Mouse (Mus musculus) neural tube, embryonic 14.5 days (tissue): ENCODE measurements at regions not wholly inside any gene's neighbourhood (a gene's known extent, or its start where the extent isn't known, plus 50 kb on each side); places are given as distances from the start of the nearest gene placed in this dataset.

ENCODE experiments used
- ATAC-seq: fragments of 200-750 bp; cut with Nextera tagmentation; 2 replicates; pipeline ENCODE4 v1.8.0; 2017; ENCODE audit warnings: low read depth, mild to moderate bottlenecking, moderate TSS enrichment, moderate library complexity
- H3K27ac ChIP-seq: fragments of 300-500 bp; sonication (generic); 2 replicates; pipeline ENCODE4 v1.5.1; 2014; ENCODE audit warnings: low read depth, mild to moderate bottlenecking, control low read depth, low read length, moderate library complexity, mixed read lengths
- H3K27me3 ChIP-seq: fragments of 300-500 bp; sonication (generic); 2 replicates; pipeline ENCODE4 v1.6.1; 2014; ENCODE audit warnings: low read length; ENCODE audit not compliant: control insufficient read depth, insufficient read depth
- H3K36me3 ChIP-seq: fragments of 300-500 bp; sonication (generic); 2 replicates; pipeline ENCODE4 v1.6.1; 2014; ENCODE audit warnings: low read length, mixed read lengths; ENCODE audit not compliant: control insufficient read depth, insufficient read depth
- H3K4me1 ChIP-seq: fragments of 300-500 bp; sonication (generic); 2 replicates; pipeline ENCODE4 v1.6.1; 2014; ENCODE audit warnings: low read length; ENCODE audit not compliant: control insufficient read depth, insufficient read depth
- H3K4me2 ChIP-seq: fragments of 300-500 bp; sonication (generic); 2 replicates; pipeline ENCODE4 v1.6.1; 2014; ENCODE audit warnings: mild to moderate bottlenecking, low read depth, low read length, control low read depth
- H3K4me3 ChIP-seq: fragments of 300-500 bp; sonication (generic); 2 replicates; pipeline ENCODE4 v1.5.1; 2014; ENCODE audit warnings: low read depth, low read length, control low read depth, mixed read lengths
- H3K9ac ChIP-seq: fragments of 300-500 bp; sonication (generic); replicated peaks from 2 replicates; pipeline ENCODE4 v1.6.1; 2014; ENCODE audit warnings: low read depth, mild to moderate bottlenecking, control low read depth, low read length, mixed read lengths
- H3K9me3 ChIP-seq: fragments of 300-500 bp; sonication (generic); 2 replicates; pipeline ENCODE4 v1.6.1; 2016; ENCODE audit warnings: low read length; ENCODE audit not compliant: control insufficient read depth
- WGBS: fragments of 180-500 bp; shearing (Covaris S2); extraction: QIAGEN DNeasy Blood & Tissue Kit; methylation state at CpG from one replicate; pipeline ENCODE4 v1.1.7; 2014; 5-methylcytosine and 5-hydroxymethylcytosine counted together

DNA sequence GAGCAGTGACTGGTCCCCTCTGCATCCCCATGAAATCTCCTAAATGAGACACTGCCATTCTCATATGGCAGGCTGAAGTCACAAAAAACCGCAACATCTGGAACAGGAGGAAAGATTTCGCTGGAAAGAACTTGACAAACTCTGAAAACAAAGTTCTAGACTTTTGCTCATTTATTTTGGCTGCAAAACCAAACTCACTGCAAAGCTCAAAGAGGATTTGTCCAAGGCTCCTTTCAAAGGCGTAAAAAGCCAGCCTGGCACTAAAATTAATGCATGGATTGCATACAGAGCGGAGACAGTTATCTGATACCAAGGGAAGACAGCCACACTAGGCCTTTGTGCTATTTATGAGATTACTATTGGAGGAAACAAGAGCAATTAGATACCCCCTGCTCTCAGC lies 90.3 kb upstream of the Meis1 start:
- H3K4me3 ChIP-seq: no peak overlapping the region
- no peaks in the 10 kb centered on the region for H3K27me3 ChIP-seq
- H3K9me3 ChIP-seq: no peaks in the 10 kb centered on the region
- H3K36me3 ChIP-seq: no peaks in the 10 kb centered on the region
- H3K27ac ChIP-seq: no peak overlapping the region
- ATAC-seq: no peak
- 65% methylated on average over 4 of the region's 4 CpGs for whole genome bisulfite sequencing
- H3K9ac ChIP-seq: no peak overlapping the region
- no peak overlapping the region for H3K4me2 ChIP-seq
- no peaks in the 10 kb centered on the region for H3K4me1 ChIP-seq

DNA sequence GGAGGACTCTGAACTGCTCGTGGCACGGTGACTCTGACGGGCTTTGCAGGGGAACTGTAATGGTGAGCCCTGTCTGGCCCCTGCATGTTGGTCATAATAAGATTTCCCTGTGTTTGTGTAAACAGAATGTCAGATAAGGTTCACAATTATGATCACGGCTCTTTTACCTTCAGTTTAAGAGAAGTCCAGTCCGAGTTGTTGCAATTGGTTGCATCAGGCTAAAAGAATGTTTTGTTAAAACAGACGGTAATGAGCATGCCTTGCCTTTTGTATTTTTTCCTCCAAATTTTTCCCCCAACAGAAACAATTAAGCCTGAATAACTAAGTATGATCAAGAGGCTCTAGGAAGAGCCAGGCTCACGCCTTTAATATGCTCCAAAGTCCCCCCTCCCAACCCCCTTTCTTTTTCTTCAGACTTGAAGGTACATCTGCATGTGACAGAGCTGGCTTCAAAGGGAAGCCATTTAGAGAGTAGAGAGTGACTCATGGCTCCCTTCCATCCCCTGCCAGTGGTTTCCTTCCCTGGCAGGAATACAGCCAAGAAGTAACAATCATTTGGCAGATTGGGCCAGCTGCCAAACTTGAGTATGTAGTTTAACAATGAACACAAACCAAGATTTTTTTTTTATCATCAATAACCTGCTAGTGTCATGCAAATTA lies 93.3 kb upstream of the Meis1 start:
- WGBS: 55% methylated on average over 7 of the region's 7 CpGs
- H3K27ac ChIP-seq: no peak overlapping the region
- H3K4me3 ChIP-seq: no peak overlapping the region
- H3K27me3 ChIP-seq: no peaks in the 10 kb centered on the region
- no peaks in the 10 kb centered on the region for H3K36me3 ChIP-seq
- H3K4me2 ChIP-seq: no peak overlapping the region
- no peaks in the 10 kb centered on the region for H3K9me3 ChIP-seq
- H3K4me1 ChIP-seq: no peaks in the 10 kb centered on the region
- H3K9ac ChIP-seq: no peak overlapping the region
- no peak; the same call in 1 of the 2 replicates for ATAC-seq

DNA sequence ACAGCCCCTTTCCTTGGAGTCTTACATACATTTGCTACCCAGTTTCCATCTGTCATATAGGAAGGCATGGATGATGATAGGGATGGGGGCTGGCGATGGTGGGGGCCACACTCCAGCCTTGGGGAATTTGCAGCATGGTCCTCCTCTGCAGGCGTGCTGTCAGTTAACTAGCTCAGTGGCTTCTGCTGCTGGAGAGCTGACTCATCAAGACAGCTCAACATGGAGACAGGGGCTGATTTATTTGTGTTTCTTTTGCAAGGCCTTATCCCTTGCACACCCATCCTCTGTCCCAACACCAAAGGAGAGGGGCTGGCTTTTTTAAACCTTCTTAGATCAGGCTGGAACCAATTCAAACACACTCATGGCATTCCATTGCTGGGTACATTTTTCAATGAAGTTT lies 98.3 kb upstream of the Meis1 start:
- no peak for ATAC-seq
- Histone ChIP-seq H3K9me3 (no peaks in the 10 kb centered on the region), H3K4me2 (no peak overlapping the region), H3K9ac (no peak overlapping the region), H3K27me3 (no peaks in the 10 kb centered on the region), H3K4me1 (no peaks in the 10 kb centered on the region), H3K36me3 (no peaks in the 10 kb centered on the region), H3K27ac (no peak overlapping the region), H3K4me3 (no peak overlapping the region)
- 66% methylated on average over 2 of the region's 2 CpGs for WGBS

DNA sequence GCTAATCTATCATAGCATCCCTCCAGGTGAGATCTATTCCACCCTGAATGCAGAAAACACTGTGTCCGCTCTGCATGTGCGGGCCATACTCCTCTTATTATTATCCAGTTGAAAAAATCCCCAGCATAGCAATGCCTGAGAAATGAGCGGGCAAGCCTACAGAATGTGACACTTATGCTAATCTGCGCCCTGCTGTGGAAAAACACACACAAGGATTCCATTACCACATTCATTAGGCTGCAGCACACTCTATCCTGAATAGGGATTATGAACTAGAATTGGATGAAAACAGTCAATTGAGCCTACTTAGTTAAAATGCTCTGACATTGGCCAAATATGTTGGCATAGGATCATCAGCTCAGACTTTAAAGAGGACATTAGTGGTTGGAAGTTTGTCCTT lies 99.5 kb upstream of the Meis1 start:
- no peak overlapping the region for H3K4me3 ChIP-seq
- no peak overlapping the region for H3K27ac ChIP-seq
- H3K27me3 ChIP-seq: no peaks in the 10 kb centered on the region
- H3K4me1 ChIP-seq: no peaks in the 10 kb centered on the region
- ATAC-seq: no peak
- 73% methylated on average over 4 of the region's 4 CpGs for WGBS
- no peak overlapping the region for H3K4me2 ChIP-seq
- no peak overlapping the region for H3K9ac ChIP-seq
- no peaks in the 10 kb centered on the region for H3K36me3 ChIP-seq
- no peaks in the 10 kb centered on the region for H3K9me3 ChIP-seq

DNA sequence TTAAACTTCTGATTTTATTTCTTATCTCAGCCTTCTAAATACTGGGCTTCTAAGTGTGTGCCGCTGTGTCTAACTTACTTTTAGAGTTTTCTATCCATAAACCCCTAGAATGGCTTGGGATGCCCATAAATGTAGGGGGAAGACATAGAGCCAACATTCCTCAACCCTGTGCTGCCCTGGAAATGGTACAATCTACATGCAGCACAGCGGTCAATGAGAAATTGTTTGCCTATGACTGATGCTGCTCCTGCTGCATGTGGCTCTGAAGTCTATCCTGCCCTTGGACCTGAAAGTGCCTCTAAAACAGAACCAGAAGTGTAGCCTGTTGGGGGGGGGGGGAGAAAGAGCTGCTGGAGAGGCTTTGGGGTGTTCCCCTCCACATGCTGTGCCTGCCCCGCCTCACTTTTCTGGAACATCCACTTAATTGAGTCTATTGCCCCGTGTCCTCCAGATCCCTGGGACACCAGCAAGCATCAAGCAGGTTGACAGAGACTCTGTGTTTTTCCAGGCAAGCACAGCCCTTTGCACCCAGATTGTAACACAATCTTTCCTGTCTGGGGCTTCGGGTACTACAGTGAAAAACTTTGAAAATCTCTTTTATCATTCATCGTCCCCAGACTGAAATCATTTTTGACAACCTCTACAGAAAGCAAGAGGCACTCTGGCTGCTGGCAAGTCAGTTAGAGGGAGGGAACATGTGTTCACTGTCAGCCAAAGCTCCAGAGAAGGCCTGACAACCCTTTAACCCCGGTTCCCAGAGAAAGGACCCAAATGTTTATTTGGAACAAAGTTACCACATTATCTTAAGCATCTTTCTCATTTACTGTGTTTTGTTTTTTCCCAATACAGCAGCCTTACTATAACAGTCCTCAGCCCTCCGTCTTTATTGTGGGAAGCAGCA lies 101.4 kb upstream of the Meis1 start:
- H3K27me3 ChIP-seq: no peaks in the 10 kb centered on the region
- H3K4me2 ChIP-seq: no peak overlapping the region
- no peak for ATAC-seq
- no peaks in the 10 kb centered on the region for H3K36me3 ChIP-seq
- no peak overlapping the region for H3K9ac ChIP-seq
- H3K27ac ChIP-seq: no peak overlapping the region
- H3K9me3 ChIP-seq: no peaks in the 10 kb centered on the region
- H3K4me3 ChIP-seq: no peak overlapping the region
- WGBS: 75% methylated on average over 8 of the region's 8 CpGs
- H3K4me1 ChIP-seq: no peaks in the 10 kb centered on the region

DNA sequence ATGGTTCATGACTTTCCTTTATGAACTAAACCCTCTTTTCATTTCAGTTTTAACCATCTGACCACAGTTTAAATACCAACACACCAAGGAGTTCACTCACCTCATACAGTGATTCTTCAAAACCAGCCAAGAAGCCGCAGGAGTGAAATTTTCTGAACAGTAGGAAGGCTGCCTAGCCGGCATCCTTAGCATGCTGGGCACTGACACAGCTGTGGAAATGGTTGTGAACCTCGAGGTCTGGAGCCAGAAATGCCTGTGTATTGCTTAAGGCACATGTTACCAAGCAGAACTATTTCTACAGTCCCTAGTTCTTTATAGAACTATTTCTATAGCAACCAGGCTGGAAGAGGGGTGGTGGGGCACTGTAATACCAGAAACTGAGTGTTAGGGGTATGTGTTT lies 102.1 kb upstream of the Meis1 start:
- H3K4me2 ChIP-seq: no peak overlapping the region
- WGBS: 46% methylated on average over 3 of the region's 3 CpGs

DNA sequence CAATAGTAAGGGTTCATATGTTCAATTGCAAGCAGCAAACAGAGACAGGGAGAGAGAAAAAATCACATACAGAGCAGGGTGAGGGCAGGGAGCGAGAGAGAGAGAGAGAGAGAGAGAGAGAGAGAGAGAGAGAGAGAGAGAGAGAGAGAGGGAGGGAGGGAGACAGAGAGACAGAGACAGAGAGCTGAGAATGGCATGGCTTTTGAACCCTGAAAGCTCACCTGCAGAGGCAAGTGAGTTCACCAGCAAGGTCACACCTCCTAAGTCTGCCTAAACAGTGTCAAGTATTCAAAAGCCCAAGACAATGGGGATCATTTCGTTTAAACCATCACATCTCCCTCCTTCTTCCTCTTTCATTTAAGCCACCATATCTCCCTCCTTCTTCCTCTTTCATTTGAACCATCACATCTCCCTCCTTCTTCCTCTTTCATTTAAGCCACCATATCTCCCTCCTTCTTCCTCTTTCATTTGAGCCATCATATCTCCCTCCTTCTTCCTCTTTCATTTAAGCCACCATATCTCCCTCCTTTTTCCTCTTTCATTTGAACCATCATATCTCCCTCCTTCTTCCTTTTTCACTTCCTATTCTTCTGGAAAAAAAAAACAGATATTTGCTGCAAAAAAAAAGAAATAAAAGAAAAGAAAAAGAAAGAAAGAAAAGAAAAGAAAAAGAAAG lies 116.7 kb upstream of the Meis1 start:
- Histone ChIP-seq H3K4me3 (no peak overlapping the region), H3K4me1 (no peaks in the 10 kb centered on the region), H3K9me3 (no peaks in the 10 kb centered on the region), H3K4me2 (no peak overlapping the region), H3K9ac (no peak overlapping the region), H3K27me3 (no peaks in the 10 kb centered on the region), H3K36me3 (no peaks in the 10 kb centered on the region), H3K27ac (no peak overlapping the region)
- no peak for ATAC-seq
- 67% methylated on average over 2 of the region's 2 CpGs for WGBS

More for the DNA sequence above, 102.1 kb upstream of the Meis1 start:
- H3K27me3 ChIP-seq: no peaks in the 10 kb centered on the region
- no peak overlapping the region for H3K9ac ChIP-seq
- no peak overlapping the region for H3K4me3 ChIP-seq
- no peaks in the 10 kb centered on the region for H3K36me3 ChIP-seq
- H3K4me1 ChIP-seq: no peaks in the 10 kb centered on the region
- H3K9me3 ChIP-seq: no peaks in the 10 kb centered on the region
- H3K27ac ChIP-seq: no peak overlapping the region
- peak; percentile 41; the same call in 1 of the 2 replicates for ATAC-seq

DNA sequence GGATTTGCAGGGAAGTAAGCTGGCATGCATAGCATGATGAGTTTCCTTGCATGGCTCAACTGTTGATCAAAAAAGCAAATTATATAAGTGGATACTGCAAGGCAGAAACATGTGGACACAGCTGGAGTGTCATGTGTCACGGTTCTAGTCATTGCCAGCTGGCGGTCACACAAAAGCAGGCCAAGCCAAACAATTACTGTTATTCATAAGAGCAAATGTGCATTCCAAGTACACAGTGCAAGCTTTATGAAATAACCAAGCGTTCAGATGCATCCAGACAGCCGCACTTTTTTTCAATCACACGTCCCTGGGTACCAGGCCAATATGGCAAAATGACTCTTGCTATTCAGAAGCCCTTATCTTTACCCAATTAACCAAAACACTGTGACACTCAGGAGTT lies 119.6 kb upstream of the Meis1 start:
- ATAC-seq: 0 out of 2 replicates have a peak, but pooled peaks have one; percentile 31
- 56% methylated on average over 5 of the region's 5 CpGs for WGBS
- no peak overlapping the region for H3K4me3 ChIP-seq
- no peaks in the 10 kb centered on the region for H3K9me3 ChIP-seq
- no peak overlapping the region for H3K4me2 ChIP-seq
- no peaks in the 10 kb centered on the region for H3K27me3 ChIP-seq
- H3K36me3 ChIP-seq: no peaks in the 10 kb centered on the region
- H3K27ac ChIP-seq: no peak overlapping the region
- no peaks in the 10 kb centered on the region for H3K4me1 ChIP-seq
- H3K9ac ChIP-seq: no peak overlapping the region

DNA sequence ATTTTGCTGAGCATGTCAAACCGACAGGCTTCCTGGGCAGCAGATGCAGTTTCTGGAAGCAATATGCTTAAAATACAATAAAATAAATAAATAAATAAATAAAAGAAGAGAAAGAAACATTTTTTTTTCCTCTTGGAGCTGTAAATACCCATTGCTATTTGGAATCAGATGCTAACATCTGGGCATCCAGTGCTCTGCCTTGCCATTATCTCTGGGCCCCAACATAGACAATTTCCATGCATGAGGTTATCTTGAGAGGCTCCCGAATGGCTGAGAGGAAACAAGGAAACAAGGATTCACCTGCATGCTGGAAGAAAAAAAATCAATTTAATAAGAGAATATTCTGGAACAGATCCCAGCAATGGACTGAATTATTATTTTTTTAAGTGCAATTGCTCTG lies 120.0 kb upstream of the Meis1 start:
- no peak for ATAC-seq

More for the DNA sequence above, 120.0 kb upstream of the Meis1 start:
- H3K27me3 ChIP-seq: no peaks in the 10 kb centered on the region
- no peaks in the 10 kb centered on the region for H3K9me3 ChIP-seq
- no peak overlapping the region for H3K27ac ChIP-seq
- no peak overlapping the region for H3K4me2 ChIP-seq
- H3K9ac ChIP-seq: no peak overlapping the region
- no peaks in the 10 kb centered on the region for H3K36me3 ChIP-seq
- no peak overlapping the region for H3K4me3 ChIP-seq
- no peaks in the 10 kb centered on the region for H3K4me1 ChIP-seq
- 80% methylated on average over 2 of the region's 2 CpGs for WGBS
